Mouse (Mus musculus) liver, postnatal 0 days (tissue): ENCODE data around the gene Tiam1. TPM values are rescaled to one million over a fixed set of nuclear protein-coding genes. Genes with fewer than 3 reads are reported as not detected.
A peak's percentile ranks its signal among the peaks of the same experiment; 100 is the strongest.

ENCODE experiments used
- ATAC-seq: fragments of 200-750 bp; cut with Nextera tagmentation; 2 replicates; pipeline ENCODE4 v1.8.0; 2017; ENCODE audit warnings: mild to moderate bottlenecking, moderate library complexity
- DNase-seq: peaks from one replicate; pipeline ENCODE4 v3.0.0-alpha.2; 2016
- H3K27ac ChIP-seq: fragments of 300-500 bp; sonication (generic); 2 replicates; pipeline ENCODE4 v1.5.1; 2014; ENCODE audit warnings: antibody characterized with exemption, moderate library complexity, mild to moderate bottlenecking, low read depth
- H3K27me3 ChIP-seq: fragments of 300-500 bp; sonication (generic); 2 replicates; pipeline ENCODE4 v1.6.1; 2014; ENCODE audit warnings: low read length, control low read depth, mixed read lengths; ENCODE audit not compliant: insufficient read depth
- H3K36me3 ChIP-seq: fragments of 300-500 bp; sonication (generic); replicated peaks from 2 replicates; pipeline ENCODE4 v1.6.1; 2014; ENCODE audit warnings: mild to moderate bottlenecking, control low read depth, low read length, moderate library complexity, mixed read lengths; ENCODE audit not compliant: insufficient read depth
- H3K4me1 ChIP-seq: fragments of 300-500 bp; sonication (generic); 2 replicates; pipeline ENCODE4 v1.6.1; 2014; ENCODE audit warnings: antibody characterized with exemption, mild to moderate bottlenecking, control low read depth; ENCODE audit not compliant: insufficient read depth
- H3K4me2 ChIP-seq: fragments of 300-500 bp; sonication (generic); 2 replicates; pipeline ENCODE4 v1.6.1; 2014; ENCODE audit warnings: low read depth, mild to moderate bottlenecking, low read length, moderate library complexity, mixed read lengths
- H3K4me3 ChIP-seq: fragments of 300-500 bp; sonication (generic); 2 replicates; pipeline ENCODE4 v1.5.1; 2014; ENCODE audit warnings: low read depth, low read length
- H3K9ac ChIP-seq: fragments of 300-500 bp; sonication (generic); replicated peaks from 2 replicates; pipeline ENCODE4 v1.6.1; 2014; ENCODE audit warnings: mild to moderate bottlenecking, moderate library complexity
- H3K9me3 ChIP-seq: fragments of 300-500 bp; sonication (generic); 2 replicates; pipeline ENCODE4 v1.6.1; 2016; ENCODE audit warnings: mild to moderate bottlenecking, control low read depth, low read length, mixed read lengths
- CTCF ChIP-seq: sonication (generic); IDR thresholded peaks from 2 replicates; pipeline ENCODE4 v1.5.1; 2016; ENCODE audit warnings: antibody characterized with exemption, low read depth
- EP300 ChIP-seq: IDR thresholded peaks from 2 replicates; pipeline ENCODE4 v1.6.1; 2016; ENCODE audit warnings: antibody characterized with exemption, low read depth, mild to moderate bottlenecking
- WGBS: fragments of 180-500 bp; shearing (Covaris S2); extraction: QIAGEN DNeasy Blood & Tissue Kit; methylation state at CpG from one replicate; pipeline ENCODE4 v1.1.7; 2014; ENCODE audit not compliant: insufficient replicate concordance; 5-methylcytosine and 5-hydroxymethylcytosine counted together
- polyA plus RNA-seq: library from polyadenylated mRNA; unstranded; fragments of >200 nt; fragmentation: Nextera tagmentation; extraction: Ambion mirVana; gene quantifications from 2 replicates; pipeline ENCODE4 v1.2.1, GENCODE M21; 2015

The Tiam1 gene
- polyA plus RNA-seq, 1 experiment from 2014 or later = 3.2 TPM

DNA sequence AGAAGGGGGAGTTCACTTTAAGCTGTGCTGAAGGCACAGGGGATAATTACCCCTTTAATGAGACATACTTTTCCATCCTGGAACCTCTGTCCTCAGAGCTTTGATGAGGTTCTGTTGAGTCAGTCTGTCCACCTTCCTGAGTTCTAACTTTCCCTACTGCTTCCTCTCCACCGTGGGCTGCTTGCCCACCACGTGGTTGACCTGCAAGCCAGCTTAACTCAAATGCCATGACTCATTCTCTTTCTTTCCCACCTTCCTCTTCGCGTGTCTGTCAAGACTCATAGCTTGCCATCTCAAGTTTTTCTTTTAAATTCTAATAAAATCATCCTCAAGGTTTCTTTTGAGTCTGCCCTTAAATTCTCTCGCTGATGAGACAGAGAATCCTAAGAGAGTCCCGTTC is 37.4 kb upstream of the Tiam1 start:
- no peak overlapping the region for H3K4me3 ChIP-seq
- H3K27ac ChIP-seq = no peak overlapping the region
- WGBS = 53% methylated on average over 6 of the region's 6 CpGs
- ATAC-seq (no peak), DNase-seq (no peak)
- no peak overlapping the region for H3K4me2 ChIP-seq
- no peak overlapping the region for H3K9ac ChIP-seq
- no peaks in the 10 kb centered on the region for H3K27me3 ChIP-seq
- H3K9me3 ChIP-seq = no peaks in the 10 kb centered on the region
- TF ChIP-seq CTCF = no peak
- no peak for TF ChIP-seq EP300
- no peaks in the 10 kb centered on the region for H3K36me3 ChIP-seq
- H3K4me1 ChIP-seq = no peaks in the 10 kb centered on the region

DNA sequence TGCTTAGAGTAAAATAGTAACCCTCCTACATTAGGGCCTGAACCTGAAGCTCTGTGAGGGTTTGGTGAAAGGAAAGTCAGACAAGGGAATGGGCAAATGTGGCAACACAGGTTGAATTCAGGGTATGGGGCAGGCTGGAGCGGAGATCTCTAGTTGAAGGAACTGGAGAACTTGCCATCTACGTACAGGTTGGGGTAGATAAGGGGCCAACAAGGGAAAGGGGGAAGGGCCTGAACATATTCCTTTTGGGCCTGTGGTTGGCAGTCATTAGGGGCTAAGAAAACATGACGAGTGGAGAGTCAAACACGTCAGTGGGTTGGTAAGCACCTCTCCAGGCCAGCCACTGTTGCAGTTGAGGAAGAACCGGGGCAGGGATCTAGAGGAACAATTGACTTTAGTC is 36.3 kb upstream of the Tiam1 start:
- Histone ChIP-seq H3K9ac (no peak overlapping the region), H3K4me1 (no peaks in the 10 kb centered on the region), H3K27me3 (no peaks in the 10 kb centered on the region), H3K9me3 (no peaks in the 10 kb centered on the region), H3K36me3 (no peaks in the 10 kb centered on the region), H3K4me3 (no peak overlapping the region), H3K27ac (no peak overlapping the region), H3K4me2 (no peak overlapping the region)
- ATAC-seq = no peak
- TF ChIP-seq EP300 = no peak
- no peak for TF ChIP-seq CTCF
- no peak for DNase-seq
- WGBS = 57% methylated on average over 5 of the region's 5 CpGs

GRCm38 (mm10) chr16:90178404-90178803 is 34.8 kb upstream of the Tiam1 start:
- Histone ChIP-seq H3K4me1 (no peaks in the 10 kb centered on the region), H3K9me3 (no peaks in the 10 kb centered on the region), H3K4me3 (no peak overlapping the region), H3K36me3 (no peaks in the 10 kb centered on the region), H3K27ac (no peak overlapping the region), H3K4me2 (no peak overlapping the region), H3K9ac (no peak overlapping the region), H3K27me3 (no peaks in the 10 kb centered on the region)
- 64% methylated on average over 3 of the region's 3 CpGs for WGBS
- ATAC-seq = no peak
- no peak for DNase-seq
- TF ChIP-seq EP300 = no peak
- no peak for TF ChIP-seq CTCF

- Histone ChIP-seq H3K9ac (no peak overlapping the region), H3K36me3 (no peaks in the 10 kb centered on the region), H3K4me2 (no peak overlapping the region), H3K9me3 (no peaks in the 10 kb centered on the region), H3K27me3 (no peaks in the 10 kb centered on the region), H3K27ac (no peak overlapping the region), H3K4me1 (no peaks in the 10 kb centered on the region), H3K4me3 (no peak overlapping the region)
- ATAC-seq (peak; percentile 44; the same call in 1 of the 2 replicates), DNase-seq (peak; percentile 34)
- 20% methylated on average over 8 of the region's 8 CpGs for WGBS
- no peak for TF ChIP-seq CTCF
- no peak for TF ChIP-seq EP300
These were observed 33.9 kb upstream of the Tiam1 start for GRCm38 (mm10) chr16:90177425-90177824.

DNA sequence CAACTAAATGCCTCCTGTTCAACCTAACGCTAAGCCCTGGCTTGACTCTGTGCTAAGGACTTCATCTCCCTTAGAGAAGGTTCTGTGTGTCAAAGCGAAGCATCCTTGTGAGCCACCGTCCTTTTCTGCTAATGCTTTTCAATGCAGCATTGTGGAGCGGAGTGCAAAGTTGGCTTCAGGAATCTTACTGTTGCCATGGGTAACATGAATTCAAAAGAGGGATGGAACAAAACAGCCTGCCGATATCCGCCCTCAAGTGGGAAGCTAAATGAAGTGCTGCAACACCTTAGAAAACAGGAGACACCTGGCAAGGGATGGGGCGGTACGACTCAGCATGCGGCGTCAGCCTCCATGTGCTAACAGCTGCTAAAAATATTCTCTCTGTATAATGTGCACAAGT is 32.9 kb upstream of the Tiam1 start:
- DNase-seq = no peak
- Histone ChIP-seq H3K36me3 (no peaks in the 10 kb centered on the region), H3K4me2 (no peak overlapping the region), H3K27me3 (no peaks in the 10 kb centered on the region), H3K4me3 (no peak overlapping the region), H3K27ac (no peak overlapping the region), H3K9me3 (no peaks in the 10 kb centered on the region), H3K4me1 (no peaks in the 10 kb centered on the region), H3K9ac (no peak overlapping the region)
- no peak for TF ChIP-seq EP300
- TF ChIP-seq CTCF = no peak
- 66% methylated on average over 10 of the region's 10 CpGs for WGBS
- no peak for ATAC-seq

- H3K27me3 ChIP-seq = no peaks in the 10 kb centered on the region
- H3K4me1 ChIP-seq = no peaks in the 10 kb centered on the region
- H3K9ac ChIP-seq = no peak overlapping the region
- no peak overlapping the region for H3K27ac ChIP-seq
- H3K9me3 ChIP-seq = no peaks in the 10 kb centered on the region
- H3K36me3 ChIP-seq = no peaks in the 10 kb centered on the region
- H3K4me2 ChIP-seq = no peak overlapping the region
- WGBS = 71% methylated on average over 8 of the region's 8 CpGs
- ATAC-seq (no peak), DNase-seq (no peak)
- TF ChIP-seq EP300 (no peak), CTCF (no peak)
- H3K4me3 ChIP-seq = no peak overlapping the region
These were observed 27.8 kb upstream of the Tiam1 start for GRCm38 (mm10) chr16:90171416-90171815.

- no peak overlapping the region for H3K9ac ChIP-seq
- no peaks in the 10 kb centered on the region for H3K36me3 ChIP-seq
- H3K4me3 ChIP-seq = no peak overlapping the region
- no peaks in the 10 kb centered on the region for H3K9me3 ChIP-seq
- WGBS = 94% methylated on average over 1 of the region's 1 CpGs
- H3K27ac ChIP-seq = no peak overlapping the region
- no peak for ATAC-seq
- no peak overlapping the region for H3K4me2 ChIP-seq
- no peaks in the 10 kb centered on the region for H3K4me1 ChIP-seq
- no peak for DNase-seq
- no peaks in the 10 kb centered on the region for H3K27me3 ChIP-seq
- no peak for TF ChIP-seq CTCF
- TF ChIP-seq EP300 = no peak
These were observed 27.1 kb upstream of the Tiam1 start for GRCm38 (mm10) chr16:90170676-90171075.
